Mouse (Mus musculus): ENCODE measurements at regions not wholly inside any gene's neighbourhood (a gene's known extent, or its start where the extent isn't known, plus 50 kb on each side); places are given as distances from the start of the nearest gene placed in this dataset.

DNA sequence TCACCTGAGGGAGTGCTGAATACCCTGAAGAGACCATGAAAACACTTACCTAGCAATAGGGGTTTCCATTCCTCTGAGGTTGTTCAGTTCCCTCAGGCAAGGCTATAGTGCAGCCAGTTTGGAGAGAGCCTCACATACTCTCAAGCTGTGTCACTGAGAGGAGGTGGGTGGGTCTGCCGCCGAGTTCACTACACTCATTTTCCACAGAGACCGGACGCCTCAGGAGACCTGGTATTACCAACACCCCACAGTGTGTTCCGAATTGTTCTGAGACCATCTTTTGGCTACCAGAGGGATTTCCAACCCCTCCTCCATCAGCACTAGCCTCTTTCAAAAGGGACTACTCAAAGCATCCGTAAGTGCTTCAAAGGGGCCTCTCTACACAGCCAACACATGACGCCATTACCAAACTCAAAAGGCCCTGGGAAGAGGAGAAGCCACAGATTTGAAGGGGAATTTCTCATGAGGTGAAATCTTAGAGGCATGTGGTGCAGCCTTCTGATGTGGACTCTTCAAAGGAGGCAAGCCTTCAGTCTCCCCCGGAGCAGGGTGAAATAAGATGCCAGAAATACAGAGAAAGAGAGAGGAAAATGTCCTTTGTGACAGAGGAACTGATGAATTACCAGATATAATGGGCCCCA is 260.1 kb upstream of the Pabpc6 start:
- WGBS, result 52% methylated on average over 8 of the region's 8 CpGs
- peak overlapping the region; percentile 7; the same call in 1 of the 2 replicates for H3K27ac ChIP-seq (replicated peaks)
- H3K4me1 ChIP-seq (replicated peaks), result peaks cover 11% of the 10 kb centered on the region; the same call in 1 of the 2 replicates
- ATAC-seq (ENCODE audit: low read depth), result no peak
- no peaks in the 10 kb centered on the region for H3K27me3 ChIP-seq
- H3K9me3 ChIP-seq, result no peaks in the 10 kb centered on the region
- H3K4me2 ChIP-seq, result no peak overlapping the region
- no peak overlapping the region for H3K9ac ChIP-seq
- no peak overlapping the region for H3K4me3 ChIP-seq
- no peaks in the 10 kb centered on the region for H3K36me3 ChIP-seq

DNA sequence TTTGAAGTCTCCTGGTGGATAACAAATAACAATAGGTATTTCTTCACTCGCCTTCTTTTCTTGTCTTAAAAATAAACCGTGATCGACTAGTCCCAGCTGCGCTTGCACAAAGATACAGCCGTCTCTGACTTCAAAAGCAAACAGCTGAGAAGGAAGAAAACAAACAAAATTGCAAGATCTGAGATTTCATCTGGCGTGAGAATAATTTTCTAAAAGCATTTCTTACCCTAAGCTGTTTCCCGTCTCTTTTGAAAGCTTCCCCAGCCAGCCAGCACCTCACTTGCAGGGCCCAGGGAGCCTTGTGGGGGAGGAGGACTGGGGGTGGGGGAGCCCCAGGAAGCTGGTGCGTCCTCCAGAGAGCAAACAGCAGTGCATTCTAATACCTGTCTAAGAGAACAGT is 258.2 kb upstream of the Pabpc6 start:
- H3K36me3 ChIP-seq, result no peaks in the 10 kb centered on the region
- ATAC-seq (ENCODE audit: low read depth), result no peak
- H3K4me1 ChIP-seq (replicated peaks), result peaks cover 11% of the 10 kb centered on the region; the same call in 1 of the 2 replicates
- no peaks in the 10 kb centered on the region for H3K9me3 ChIP-seq
- H3K27ac ChIP-seq (replicated peaks), result 0 out of 2 replicates have a peak overlapping the region, but pooled peaks have one; percentile 13
- no peaks in the 10 kb centered on the region for H3K27me3 ChIP-seq
- H3K4me3 ChIP-seq, result no peak overlapping the region
- H3K9ac ChIP-seq, result no peak overlapping the region
- WGBS, result 71% methylated on average over 8 of the region's 8 CpGs
- H3K4me2 ChIP-seq, result no peak overlapping the region

- WGBS, result 39% methylated on average over 4 of the region's 4 CpGs
- no peak overlapping the region for H3K4me2 ChIP-seq
- peaks cover 9% of the 10 kb centered on the region; the same call in 1 of the 2 replicates for H3K4me1 ChIP-seq (replicated peaks)
Observed at GRCm38 (mm10) chr17:9926308-9926707, 256.8 kb upstream of the Pabpc6 start.

DNA sequence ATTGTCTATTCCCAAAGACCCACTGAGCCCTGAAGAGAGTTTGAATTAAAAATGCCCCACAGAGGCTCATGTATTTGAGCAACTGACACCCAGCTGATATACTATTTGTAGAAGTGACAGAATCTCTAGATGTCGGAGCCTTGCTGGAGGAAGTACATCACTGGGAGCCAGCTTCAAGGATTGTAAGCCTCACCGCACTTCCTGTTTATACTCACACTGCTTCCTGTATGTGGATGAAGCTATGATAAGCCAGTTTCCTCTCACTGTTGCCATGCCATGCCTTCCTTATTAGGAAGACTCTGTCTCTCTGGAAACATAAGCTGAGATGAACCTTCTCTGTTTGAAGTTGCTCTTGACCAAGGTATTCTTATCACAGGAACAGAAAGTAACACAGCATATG is 251.8 kb upstream of the Pabpc6 start:
- 95% methylated on average over 2 of the region's 2 CpGs for WGBS
- no peaks in the 10 kb centered on the region for H3K27me3 ChIP-seq
- no peak for ATAC-seq (ENCODE audit: low read depth)

More at GRCm38 (mm10) chr17:9926308-9926707, 256.8 kb upstream of the Pabpc6 start:
- Histone ChIP-seq H3K9me3 (no peaks in the 10 kb centered on the region), H3K4me3 (no peak overlapping the region), H3K36me3 (no peaks in the 10 kb centered on the region), H3K27me3 (no peaks in the 10 kb centered on the region), H3K27ac (replicated peaks) (no peak overlapping the region), H3K9ac (no peak overlapping the region)
- no peak for ATAC-seq (ENCODE audit: low read depth)

GRCm38 (mm10) chr17:9917031-9917430 is 247.5 kb upstream of the Pabpc6 start:
- Histone ChIP-seq H3K4me3 (no peak overlapping the region), H3K4me1 (replicated peaks) (peaks cover 17% of the 10 kb centered on the region), H3K4me2 (no peak overlapping the region), H3K9me3 (no peaks in the 10 kb centered on the region), H3K27me3 (no peaks in the 10 kb centered on the region), H3K9ac (no peak overlapping the region), H3K27ac (replicated peaks) (no peak overlapping the region), H3K36me3 (no peaks in the 10 kb centered on the region)
- no peak for ATAC-seq (ENCODE audit: low read depth)
- 24% methylated on average over 2 of the region's 2 CpGs for WGBS

More for the DNA sequence above, 251.8 kb upstream of the Pabpc6 start:
- Histone ChIP-seq H3K4me3 (no peak overlapping the region), H3K9ac (no peak overlapping the region), H3K9me3 (no peaks in the 10 kb centered on the region), H3K4me2 (no peak overlapping the region), H3K36me3 (no peaks in the 10 kb centered on the region), H3K4me1 (replicated peaks) (no peaks in the 10 kb centered on the region), H3K27ac (replicated peaks) (no peak overlapping the region)

- Histone ChIP-seq H3K36me3 (no peaks in the 10 kb centered on the region), H3K4me2 (no peak overlapping the region), H3K27ac (replicated peaks) (no peak overlapping the region), H3K27me3 (no peaks in the 10 kb centered on the region), H3K9ac (no peak overlapping the region), H3K9me3 (no peaks in the 10 kb centered on the region), H3K4me1 (replicated peaks) (peaks cover 34% of the 10 kb centered on the region), H3K4me3 (no peak overlapping the region)
- 98% methylated on average over 2 of the region's 2 CpGs for WGBS
- ATAC-seq (ENCODE audit: low read depth), result no peak
Observed at GRCm38 (mm10) chr17:9910856-9911255, 241.3 kb upstream of the Pabpc6 start.

GRCm38 (mm10) chr17:9907077-9907476 is 237.6 kb upstream of the Pabpc6 start:
- Histone ChIP-seq H3K9ac (no peak overlapping the region), H3K4me3 (no peak overlapping the region), H3K9me3 (no peaks in the 10 kb centered on the region), H3K4me2 (no peak overlapping the region), H3K27me3 (no peaks in the 10 kb centered on the region), H3K36me3 (no peaks in the 10 kb centered on the region), H3K27ac (replicated peaks) (peak overlapping the region; percentile 86), H3K4me1 (replicated peaks) (peaks cover 46% of the 10 kb centered on the region)
- 14% methylated on average over 1 of the region's 1 CpGs for WGBS
- ATAC-seq (ENCODE audit: low read depth), result no peak

- Histone ChIP-seq H3K4me1 (replicated peaks) (peaks cover 45% of the 10 kb centered on the region), H3K27me3 (no peaks in the 10 kb centered on the region), H3K4me3 (peak overlapping the region; percentile 10; the same call in 1 of the 2 replicates), H3K9ac (0 out of 2 replicates have a peak overlapping the region, but pooled peaks have one; percentile 41), H3K4me2 (peak overlapping the region; percentile 47), H3K9me3 (no peaks in the 10 kb centered on the region), H3K36me3 (no peaks in the 10 kb centered on the region), H3K27ac (replicated peaks) (peak overlapping the region; percentile 86)
- WGBS, result 1% methylated on average over 12 of the region's 12 CpGs
- ATAC-seq (ENCODE audit: low read depth), result peak; percentile 93
Observed at GRCm38 (mm10) chr17:9905501-9906462, 236.3 kb upstream of the Pabpc6 start.

DNA sequence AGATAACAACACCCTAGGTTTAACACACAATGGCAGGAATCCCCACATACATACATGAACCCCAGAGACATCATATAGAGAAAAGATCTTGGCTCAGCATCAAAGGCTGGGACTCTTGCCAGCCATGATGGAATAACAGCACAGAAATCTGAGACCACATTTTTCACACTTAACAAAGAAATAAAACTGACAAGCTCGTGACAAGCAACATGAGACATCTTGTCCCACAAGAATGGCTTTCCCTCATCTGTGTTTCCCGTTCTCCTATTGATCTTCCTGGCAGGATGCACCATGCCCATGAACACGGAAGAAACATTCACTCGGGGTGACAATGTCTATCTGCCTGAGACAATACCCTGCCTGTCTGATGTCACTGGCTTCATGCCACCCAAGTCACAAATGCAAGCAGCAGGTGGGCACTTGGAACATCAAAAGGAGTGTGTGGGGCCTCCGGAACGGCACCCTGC is 235.0 kb upstream of the Pabpc6 start:
- ATAC-seq (ENCODE audit: low read depth), result no peak
- Histone ChIP-seq H3K4me2 (no peak overlapping the region), H3K4me3 (no peak overlapping the region), H3K27me3 (no peaks in the 10 kb centered on the region), H3K9ac (no peak overlapping the region), H3K9me3 (no peaks in the 10 kb centered on the region), H3K27ac (replicated peaks) (peak overlapping the region; percentile 86), H3K36me3 (no peaks in the 10 kb centered on the region), H3K4me1 (replicated peaks) (peaks cover 47% of the 10 kb centered on the region)
- WGBS, result 8% methylated on average over 6 of the region's 6 CpGs

GRCm38 (mm10) chr17:9903313-9903712 is 233.8 kb upstream of the Pabpc6 start:
- Histone ChIP-seq H3K9ac (no peak overlapping the region), H3K4me3 (no peak overlapping the region), H3K9me3 (no peaks in the 10 kb centered on the region), H3K4me1 (replicated peaks) (peaks cover 52% of the 10 kb centered on the region), H3K4me2 (no peak overlapping the region), H3K36me3 (no peaks in the 10 kb centered on the region), H3K27ac (replicated peaks) (peak overlapping the region; percentile 86), H3K27me3 (no peaks in the 10 kb centered on the region)
- ATAC-seq (ENCODE audit: low read depth), result no peak
- WGBS, result 65% methylated on average over 4 of the region's 4 CpGs

- Histone ChIP-seq H3K4me1 (replicated peaks) (peaks cover 31% of the 10 kb centered on the region), H3K9me3 (no peaks in the 10 kb centered on the region), H3K27ac (replicated peaks) (no peak overlapping the region), H3K4me3 (no peak overlapping the region), H3K36me3 (no peaks in the 10 kb centered on the region), H3K4me2 (no peak overlapping the region), H3K27me3 (no peaks in the 10 kb centered on the region), H3K9ac (no peak overlapping the region)
- ATAC-seq (ENCODE audit: low read depth), result no peak
- 28% methylated on average over 2 of the region's 2 CpGs for WGBS
Observed at GRCm38 (mm10) chr17:9896964-9897363, 227.4 kb upstream of the Pabpc6 start.

DNA sequence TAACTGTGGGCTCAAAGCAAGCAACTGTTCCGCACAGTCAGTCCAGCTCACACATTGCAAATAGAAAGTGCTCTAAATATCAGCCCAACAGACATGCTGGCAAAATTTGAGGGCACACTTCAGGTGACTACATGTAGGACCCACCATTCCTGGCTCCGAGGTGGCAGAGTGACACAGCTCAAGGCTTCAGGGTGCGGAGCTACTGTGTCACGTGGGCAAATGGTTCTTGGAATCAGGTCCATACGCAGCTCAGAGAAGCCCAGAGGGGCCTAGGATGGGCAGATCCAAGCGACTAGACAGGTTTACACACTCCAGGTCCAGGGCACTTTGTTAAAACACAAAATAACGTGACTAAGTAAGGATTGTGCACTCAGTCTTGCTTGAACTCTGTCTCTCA is 226.2 kb upstream of the Pabpc6 start:
- Histone ChIP-seq H3K36me3 (no peaks in the 10 kb centered on the region), H3K4me1 (replicated peaks) (peaks cover 31% of the 10 kb centered on the region), H3K9ac (no peak overlapping the region), H3K4me3 (no peak overlapping the region), H3K27me3 (no peaks in the 10 kb centered on the region), H3K9me3 (no peaks in the 10 kb centered on the region), H3K4me2 (no peak overlapping the region), H3K27ac (replicated peaks) (peak overlapping the region; percentile 66)
- ATAC-seq (ENCODE audit: low read depth), result peak; percentile 32; the same call in 1 of the 2 replicates
- WGBS, result 75% methylated on average over 7 of the region's 7 CpGs
